Mouse (Mus musculus): ENCODE measurements around the gene 1700001P01Rik.

DNA sequence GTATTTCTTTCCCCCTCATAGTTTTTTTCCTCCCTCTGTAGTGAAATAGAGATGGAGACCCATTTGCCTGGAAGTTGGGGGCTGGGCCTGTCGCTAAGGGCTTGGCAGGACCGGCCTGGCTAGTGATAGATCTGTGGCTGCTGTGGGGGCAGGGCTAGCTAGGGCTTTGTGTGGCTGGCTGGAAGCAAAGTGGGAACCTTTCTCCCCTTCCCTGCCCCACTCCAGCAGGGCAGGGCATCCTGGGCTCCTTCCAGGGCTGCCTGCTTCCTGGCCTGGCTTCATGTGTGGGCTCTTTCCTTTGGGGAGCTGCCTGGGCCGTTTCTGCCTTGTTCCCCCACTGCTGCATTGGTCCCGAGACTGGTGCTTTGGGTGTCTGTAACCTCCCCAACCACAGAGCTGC, 42.9 kb upstream of the 1700001P01Rik start:
- TF ChIP-seq POLR2A (IDR thresholded peaks at IDR 0.05; ENCODE audit: control insufficient read depth, extremely low read depth, insufficient read depth, low read length, poor library complexity) = no peak
- TF ChIP-seq CTCF (IDR thresholded peaks at IDR 0.05; ENCODE audit: borderline replicate concordance, control insufficient read depth, extremely low read depth, insufficient read depth, low read length, poor library complexity) = no peak

All from thymus, adult 2 months (tissue).